Mouse (Mus musculus): ENCODE data around the gene Dcakd. TPM values are rescaled to one million over a fixed set of nuclear protein-coding genes. Genes with fewer than 3 reads are reported as not detected.
A peak's percentile ranks its signal among the peaks of the same experiment; 100 is the strongest.
"Not testable (repeated sequence)": the region's sequence is repeated elsewhere in the genome, so short reads cannot be mapped to it uniquely, and the experiment has no call there.

Gene Dcakd
- total RNA-seq, 2 experiments from 2014 or later = 106 to 109 TPM

GRCm38 (mm10) chr11:102984615-102985014, 43.5 kb downstream of the Dcakd start:
- DNase-seq (ENCODE audit: extremely low spot score in 1 of 2, low spot score in 1 of 2) = no peak

GRCm38 (mm10) chr11:102984086-102984485, 44.0 kb downstream of the Dcakd start:
- no peak for DNase-seq (ENCODE audit: extremely low spot score in 1 of 2, low spot score in 1 of 2)

- no peak for DNase-seq (ENCODE audit: extremely low spot score in 1 of 2, low spot score in 1 of 2)
Measured at GRCm38 (mm10) chr11:102981151-102981890, 46.8 kb downstream of the Dcakd start.

GRCm38 (mm10) chr11:102978052-102978666, 50.0 kb downstream of the Dcakd start:
- DNase-seq (ENCODE audit: extremely low spot score in 1 of 2, low spot score in 1 of 2) = no peak

GRCm38 (mm10) chr11:102975966-102976365, 52.2 kb downstream of the Dcakd start:
- not testable (repeated sequence) for DNase-seq (ENCODE audit: extremely low spot score in 1 of 2, low spot score in 1 of 2)

- no peak for DNase-seq (ENCODE audit: extremely low spot score in 1 of 2, low spot score in 1 of 2)
Measured at GRCm38 (mm10) chr11:102972326-102972725, 55.8 kb downstream of the Dcakd start.

- DNase-seq (ENCODE audit: extremely low spot score in 1 of 2, low spot score in 1 of 2) = no peak
Measured at GRCm38 (mm10) chr11:102971604-102972003, 56.5 kb downstream of the Dcakd start.

- DNase-seq (ENCODE audit: extremely low spot score in 1 of 2, low spot score in 1 of 2) = no peak
Measured at GRCm38 (mm10) chr11:102964547-102965091, 63.5 kb downstream of the Dcakd start.

GRCm38 (mm10) chr11:102963855-102964546, 64.1 kb downstream of the Dcakd start:
- no peak for DNase-seq (ENCODE audit: extremely low spot score in 1 of 2, low spot score in 1 of 2)

GRCm38 (mm10) chr11:102963246-102963854, 64.8 kb downstream of the Dcakd start:
- DNase-seq (ENCODE audit: extremely low spot score in 1 of 2, low spot score in 1 of 2) = no peak

- DNase-seq (ENCODE audit: extremely low spot score in 1 of 2, low spot score in 1 of 2) = no peak
Measured at GRCm38 (mm10) chr11:102962861-102963245, 65.3 kb downstream of the Dcakd start.

- no peak for DNase-seq (ENCODE audit: extremely low spot score in 1 of 2, low spot score in 1 of 2)
Measured at GRCm38 (mm10) chr11:102961082-102961481, 67.1 kb downstream of the Dcakd start.

- DNase-seq (ENCODE audit: extremely low spot score in 1 of 2, low spot score in 1 of 2) = no peak
Measured at GRCm38 (mm10) chr11:102958870-102959269, 69.3 kb downstream of the Dcakd start.

GRCm38 (mm10) chr11:102958431-102958830, 69.7 kb downstream of the Dcakd start:
- DNase-seq (ENCODE audit: extremely low spot score in 1 of 2, low spot score in 1 of 2) = no peak

GRCm38 (mm10) chr11:102957692-102958091, 70.4 kb downstream of the Dcakd start:
- no peak for DNase-seq (ENCODE audit: extremely low spot score in 1 of 2, low spot score in 1 of 2)

- DNase-seq (ENCODE audit: extremely low spot score in 1 of 2, low spot score in 1 of 2) = no peak
Measured at GRCm38 (mm10) chr11:102956962-102957614, 71.0 kb downstream of the Dcakd start.

- DNase-seq (ENCODE audit: extremely low spot score in 1 of 2, low spot score in 1 of 2) = no peak
Measured at GRCm38 (mm10) chr11:102952922-102953321, 75.2 kb downstream of the Dcakd start.

GRCm38 (mm10) chr11:102948043-102948961, 79.8 kb downstream of the Dcakd start:
- peak in 1 of 2 experiments; percentile 12 for DNase-seq (ENCODE audit: extremely low spot score in 1 of 2, low spot score in 1 of 2)

GRCm38 (mm10) chr11:102946992-102947343, 81.2 kb downstream of the Dcakd start:
- DNase-seq (ENCODE audit: extremely low spot score in 1 of 2, low spot score in 1 of 2) = no peak
